ENCODE assay signal across 8 mouse cellular contexts in the genomic region with DNA sequence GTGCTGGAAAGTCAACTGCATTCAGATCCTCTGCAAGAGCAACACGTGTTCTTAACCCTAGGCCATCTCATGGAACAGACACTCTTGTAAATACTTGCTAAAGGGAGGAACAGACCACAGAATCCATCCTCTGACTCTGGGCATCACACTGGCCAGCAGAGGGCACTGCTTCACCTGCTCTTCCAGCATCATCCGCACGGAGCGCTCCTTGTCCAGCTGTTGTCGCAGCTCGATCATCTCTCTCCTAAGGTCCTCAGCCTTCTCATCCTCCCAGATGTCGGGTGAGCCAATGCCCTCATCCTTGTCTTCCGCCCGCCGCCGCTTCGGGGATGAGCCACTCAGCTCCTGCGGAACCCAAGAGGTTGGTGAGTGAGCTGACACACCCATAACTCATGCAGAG. TPM values are rescaled to one million over a fixed set of nuclear protein-coding genes. Genes with fewer than 3 reads are reported as not detected.
DNase-seq lines count a peak whose midpoint lies in the region; ATAC-seq and TF ChIP-seq lines count a peak whose summit lies in the region.

No protein-coding gene starts in this region.

- peak; percentile 76 for ATAC-seq in common myeloid progenitor, adult 5-6 weeks (replicated peaks; ENCODE audit: low read depth, poor library complexity, severe bottlenecking)
- 0 out of 2 replicates have a peak, but pooled peaks have one; percentile 4 for ATAC-seq in intestine, embryonic 16.5 days
- ATAC-seq in limb, embryonic 14.5 days (ENCODE audit: low FRiP score, low read depth): peak; percentile 34; the same call in 1 of the 2 replicates
- ATAC-seq in midbrain, embryonic 15.5 days (replicated peaks): peak; percentile 73

- peaks cover 29% of the 10 kb centered on the region for H3K4me1 ChIP-seq in intestine, embryonic 16.5 days (ENCODE audit: control insufficient read depth, insufficient read depth, low read length)
- H3K4me1 ChIP-seq in limb, embryonic 14.5 days (ENCODE audit: control insufficient read depth, insufficient read depth, low read length): peaks cover 32% of the 10 kb centered on the region
- H3K4me1 ChIP-seq in midbrain, embryonic 15.5 days: no peaks in the 10 kb centered on the region; the same call in 1 of the 2 replicates

- no peak overlapping the region for H3K4me3 ChIP-seq in intestine, embryonic 16.5 days (ENCODE audit: low read length)
- H3K4me3 ChIP-seq in limb, embryonic 14.5 days (replicated peaks; ENCODE audit: low read length): no peak overlapping the region
- no peak overlapping the region for H3K4me3 ChIP-seq in midbrain, embryonic 15.5 days

- no peak overlapping the region for H3K4me2 ChIP-seq in intestine, embryonic 16.5 days (ENCODE audit: low read depth, low read length)
- no peak overlapping the region for H3K4me2 ChIP-seq in limb, embryonic 14.5 days (replicated peaks; ENCODE audit: low read depth, low read length, severe bottlenecking)
- H3K4me2 ChIP-seq in midbrain, embryonic 15.5 days: no peak overlapping the region

- no peaks in the 10 kb centered on the region for H3K36me3 ChIP-seq in intestine, embryonic 16.5 days (ENCODE audit: control insufficient read depth, insufficient read depth, low read length)
- H3K36me3 ChIP-seq in limb, embryonic 14.5 days (ENCODE audit: control insufficient read depth, insufficient read depth, low read length): peaks cover 41% of the 10 kb centered on the region
- H3K36me3 ChIP-seq in midbrain, embryonic 15.5 days (replicated peaks): peaks cover 14% of the 10 kb centered on the region

- no peak overlapping the region for H3K9ac ChIP-seq in intestine, embryonic 16.5 days (ENCODE audit: low read depth, low read length)
- H3K9ac ChIP-seq in limb, embryonic 14.5 days (ENCODE audit: low read depth, low read length, severe bottlenecking): no peak overlapping the region
- H3K9ac ChIP-seq in midbrain, embryonic 15.5 days: no peak overlapping the region

- no peak for TF ChIP-seq POLR2A in limb, embryonic 14.5 days (IDR thresholded peaks at IDR 0.05; ENCODE audit: borderline replicate concordance, extremely low read depth, insufficient read depth, insufficient read length)

- 34% methylated on average over 13 of the region's 13 CpGs for WGBS in intestine, embryonic 16.5 days
- WGBS in limb, embryonic 14.5 days: 28% methylated on average over 13 of the region's 13 CpGs
- WGBS in midbrain, embryonic 15.5 days: 31% methylated on average over 13 of the region's 13 CpGs

- no peaks in the 10 kb centered on the region for H3K9me3 ChIP-seq in intestine, embryonic 16.5 days (ENCODE audit: control insufficient read depth, low read length)
- H3K9me3 ChIP-seq in limb, embryonic 14.5 days (ENCODE audit: control insufficient read depth, low read length): no peaks in the 10 kb centered on the region
- H3K9me3 ChIP-seq in midbrain, embryonic 15.5 days: no peaks in the 10 kb centered on the region

- H3K27ac ChIP-seq in intestine, embryonic 16.5 days (ENCODE audit: low read length): no peak overlapping the region
- H3K27ac ChIP-seq in limb, embryonic 14.5 days (replicated peaks; ENCODE audit: low read depth, low read length): no peak overlapping the region
- no peak overlapping the region for H3K27ac ChIP-seq in midbrain, embryonic 15.5 days

- H3K27me3 ChIP-seq in intestine, embryonic 16.5 days (replicated peaks; ENCODE audit: control insufficient read depth, insufficient read depth, low read length): no peaks in the 10 kb centered on the region
- H3K27me3 ChIP-seq in limb, embryonic 14.5 days (ENCODE audit: control insufficient read depth, insufficient read depth, low read length): no peaks in the 10 kb centered on the region
- no peaks in the 10 kb centered on the region for H3K27me3 ChIP-seq in midbrain, embryonic 15.5 days (replicated peaks)

- DNase-seq in spleen, adult 18-20 months: peak; percentile 18 to 55
- no peak for DNase-seq in spleen, adult 12 weeks (ENCODE audit: low spot score)
- peak; percentile 73 for DNase-seq in gastrocnemius, postnatal 10 days
- DNase-seq in limb, embryonic 14.5 days (ENCODE audit: low spot score): peak; percentile 84
- DNase-seq in spleen, postnatal 4 days (ENCODE audit: low spot score in 2 of 2): peak; percentile 58 to 82

RNA-seq across cellular contexts. Expression of gene Tfap4, which starts 8.6 kb away (rescaled TPM):
- total RNA-seq in common myeloid progenitor, adult 5-6 weeks (2017): 53.1 and 60.7 TPM in 2 replicates
- total RNA-seq in gastrocnemius, postnatal 10 days (2021): 1 to 10 TPM; 6.6 to 6.9 TPM
- polyA plus RNA-seq in intestine, embryonic 16.5 days (2015; fragmentation: Nextera tagmentation; extraction: Ambion mirVana): 23.0 and 26.5 TPM in 2 replicates
- 29.9 and 31.5 TPM in 2 replicates for polyA plus RNA-seq in limb, embryonic 14.5 days (2012; rRNA removed)
- polyA plus RNA-seq in limb, embryonic 14.5 days (2014; fragmentation: Nextera tagmentation; extraction: Ambion mirVana): 19.6 and 22.8 TPM in 2 replicates
- polyA plus RNA-seq in midbrain, embryonic 15.5 days (2015; fragmentation: Nextera tagmentation; extraction: Ambion mirVana): 8.1 and 8.4 TPM in 2 replicates

RNA-seq across cellular contexts. Expression of gene Srl, which starts 9.4 kb away (rescaled TPM):
- 14.1 and 23.1 TPM in 2 replicates for total RNA-seq in common myeloid progenitor, adult 5-6 weeks (2017)
- 1,000 to 10,000 TPM; 1,275 to 1,445 TPM for total RNA-seq in gastrocnemius, postnatal 10 days (2021)
- polyA plus RNA-seq in intestine, embryonic 16.5 days (2015; fragmentation: Nextera tagmentation; extraction: Ambion mirVana): 8.0 and 8.5 TPM in 2 replicates
- polyA plus RNA-seq in limb, embryonic 14.5 days (2012; rRNA removed): 40.7 and 44.2 TPM in 2 replicates
- 47.3 and 53.7 TPM in 2 replicates for polyA plus RNA-seq in limb, embryonic 14.5 days (2014; fragmentation: Nextera tagmentation; extraction: Ambion mirVana)
- 25.4 and 29.3 TPM in 2 replicates for polyA plus RNA-seq in midbrain, embryonic 15.5 days (2015; fragmentation: Nextera tagmentation; extraction: Ambion mirVana)

RNA-seq across cellular contexts. Expression of gene Glis2, which starts 43.5 kb away (rescaled TPM):
- total RNA-seq in common myeloid progenitor, adult 5-6 weeks (2017): 2.9 and 5.8 TPM in 2 replicates
- total RNA-seq in gastrocnemius, postnatal 10 days (2021): 10 to 100 TPM; 22.2 to 32.3 TPM
- polyA plus RNA-seq in intestine, embryonic 16.5 days (2015; fragmentation: Nextera tagmentation; extraction: Ambion mirVana): 14.5 and 18.1 TPM in 2 replicates
- 83.8 and 110 TPM in 2 replicates for polyA plus RNA-seq in limb, embryonic 14.5 days (2012; rRNA removed)
- polyA plus RNA-seq in limb, embryonic 14.5 days (2014; fragmentation: Nextera tagmentation; extraction: Ambion mirVana): 45.9 and 53.3 TPM in 2 replicates
- 12.3 and 17.3 TPM in 2 replicates for polyA plus RNA-seq in midbrain, embryonic 15.5 days (2015; fragmentation: Nextera tagmentation; extraction: Ambion mirVana)

Comparison
In these comparisons a context has a peak if more than half of its experiments do, and no peak if none do; other contexts are left out.
1. ATAC-seq: peak in every context shown above with its lines; median percentile 76 in common myeloid progenitor, adult 5-6 weeks; 73 in midbrain, embryonic 15.5 days; 34 in limb, embryonic 14.5 days; 4 in intestine, embryonic 16.5 days.